Mouse (Mus musculus): ENCODE results near the gene Zscan10. TPM values are rescaled to one million over a fixed set of nuclear protein-coding genes. Genes with fewer than 3 reads are reported as not detected.
A peak's percentile ranks its signal among the peaks of the same experiment; 100 is the strongest.

Zscan10 gene
- polyA plus RNA-seq, 1 experiment from 2014 or later = 0.27 TPM

DNA sequence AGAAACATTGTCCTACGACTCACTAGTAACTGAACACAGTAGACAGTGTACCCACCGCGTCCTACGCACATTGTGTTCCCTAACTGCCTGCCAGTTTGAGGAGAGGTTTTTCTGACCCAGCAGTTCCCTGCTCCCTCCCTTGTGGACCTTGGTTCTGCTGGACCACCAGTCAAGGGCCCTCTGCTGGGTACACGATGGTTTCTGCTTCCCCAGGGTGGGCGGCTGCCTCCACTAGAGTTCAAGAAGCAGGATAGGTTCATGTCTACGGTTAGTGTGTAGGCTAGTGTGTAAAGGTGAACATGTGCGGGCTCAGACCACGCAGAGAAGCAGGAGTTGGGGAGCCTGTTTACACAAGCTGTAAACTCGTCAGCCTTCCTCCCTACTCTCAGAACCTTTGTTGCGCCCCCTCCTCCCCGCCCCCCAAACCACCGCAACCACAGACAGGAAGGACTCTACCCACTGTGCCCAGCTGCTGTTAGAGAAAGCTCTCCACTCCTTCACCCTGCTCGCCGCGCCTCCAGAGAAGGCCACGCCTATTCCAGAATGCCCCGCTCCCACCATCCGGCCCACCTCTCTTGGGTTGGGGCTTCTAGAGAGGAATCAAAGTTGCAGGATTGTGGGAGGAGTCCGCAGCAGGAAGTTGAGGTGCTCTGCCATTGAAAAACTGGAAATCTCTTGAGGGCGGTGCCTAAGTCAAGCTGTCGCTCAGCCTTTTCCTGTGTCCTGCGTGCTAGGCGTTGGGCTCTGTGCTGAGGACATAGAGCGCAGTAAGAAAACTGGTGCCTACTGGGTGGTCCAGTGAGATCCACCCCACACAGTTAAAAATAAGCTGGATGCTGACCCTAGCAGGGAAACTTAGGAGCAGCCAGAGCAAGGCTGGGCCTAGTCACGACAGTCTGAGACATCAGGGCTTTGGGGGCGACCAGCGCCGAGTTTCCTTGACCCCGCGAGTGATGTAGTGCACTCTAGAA, 1.8 kb upstream of the Zscan10 start, which contains the start of gene Zfp13:
Gene Zfp13, minus strand, starts transcription at position 906 of the 971 bp plus-strand sequence.
- Histone ChIP-seq H3K4me1 (replicated peaks; ENCODE audit: control insufficient read depth, insufficient read depth, low read length) (peaks cover 2% of the 10 kb centered on the region; the same call in 1 of the 2 replicates), H3K9ac (ENCODE audit: low read length) (peak within 1 kb of the TSS; percentile 39), H3K9me3 (ENCODE audit: control insufficient read depth, low read length) (no peaks in the 10 kb centered on the region), H3K36me3 (ENCODE audit: control insufficient read depth, insufficient read depth, low read length) (no peaks in the 10 kb centered on the region), H3K27ac (ENCODE audit: low read depth, low read length) (peak within 1 kb of the TSS; percentile 58; the same call in 1 of the 2 replicates), H3K4me3 (ENCODE audit: low read depth, low read length) (peak within 1 kb of the TSS; percentile 28), H3K27me3 (ENCODE audit: control insufficient read depth, insufficient read depth, low read length) (no peaks in the 10 kb centered on the region), H3K4me2 (ENCODE audit: low read depth, low read length, severe bottlenecking) (peak within 1 kb of the TSS; percentile 56)
- peak; percentile 89 for DNase-seq (ENCODE audit: low spot score)
- peak; percentile 92 for ATAC-seq (replicated peaks; ENCODE audit: low FRiP score)
- WGBS = 10% methylated on average over 31 of the region's 31 CpGs

DNA sequence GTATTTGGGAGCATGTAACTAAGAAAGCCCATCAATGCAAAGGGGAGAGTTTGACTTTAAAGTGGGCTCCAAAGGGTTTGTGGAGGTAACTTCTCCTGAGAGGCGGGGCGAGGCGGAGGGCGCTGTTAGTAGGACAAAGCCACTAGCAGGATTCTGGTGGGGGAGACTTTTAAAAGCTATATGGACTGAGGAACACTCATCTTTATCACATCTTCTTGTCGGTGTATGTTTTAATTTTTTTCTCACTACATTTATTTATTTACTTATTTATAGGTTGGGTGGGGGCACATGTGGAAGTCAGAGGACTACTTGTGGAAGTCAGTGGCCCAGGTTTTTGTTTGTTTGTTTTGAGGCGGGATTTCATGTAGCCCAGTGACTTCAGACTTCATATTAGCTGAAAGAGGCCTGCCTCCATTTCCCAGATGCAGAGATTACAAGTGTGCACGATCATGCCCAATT, 1.0 kb upstream of the Zscan10 start:
- no peak for DNase-seq (ENCODE audit: low spot score)
- Histone ChIP-seq H3K36me3 (ENCODE audit: control insufficient read depth, insufficient read depth, low read length) (no peaks in the 10 kb centered on the region), H3K4me2 (ENCODE audit: low read depth, low read length, severe bottlenecking) (peak overlapping the region; percentile 56), H3K9ac (ENCODE audit: low read length) (peak overlapping the region; percentile 39), H3K9me3 (ENCODE audit: control insufficient read depth, low read length) (no peaks in the 10 kb centered on the region), H3K4me3 (ENCODE audit: low read depth, low read length) (peak overlapping the region; percentile 28), H3K27ac (ENCODE audit: low read depth, low read length) (peak overlapping the region; percentile 58; the same call in 1 of the 2 replicates), H3K4me1 (replicated peaks; ENCODE audit: control insufficient read depth, insufficient read depth, low read length) (peaks cover 2% of the 10 kb centered on the region; the same call in 1 of the 2 replicates), H3K27me3 (ENCODE audit: control insufficient read depth, insufficient read depth, low read length) (no peaks in the 10 kb centered on the region)
- WGBS = 47% methylated on average over 7 of the region's 7 CpGs
- ATAC-seq (replicated peaks; ENCODE audit: low FRiP score) = no peak

DNA sequence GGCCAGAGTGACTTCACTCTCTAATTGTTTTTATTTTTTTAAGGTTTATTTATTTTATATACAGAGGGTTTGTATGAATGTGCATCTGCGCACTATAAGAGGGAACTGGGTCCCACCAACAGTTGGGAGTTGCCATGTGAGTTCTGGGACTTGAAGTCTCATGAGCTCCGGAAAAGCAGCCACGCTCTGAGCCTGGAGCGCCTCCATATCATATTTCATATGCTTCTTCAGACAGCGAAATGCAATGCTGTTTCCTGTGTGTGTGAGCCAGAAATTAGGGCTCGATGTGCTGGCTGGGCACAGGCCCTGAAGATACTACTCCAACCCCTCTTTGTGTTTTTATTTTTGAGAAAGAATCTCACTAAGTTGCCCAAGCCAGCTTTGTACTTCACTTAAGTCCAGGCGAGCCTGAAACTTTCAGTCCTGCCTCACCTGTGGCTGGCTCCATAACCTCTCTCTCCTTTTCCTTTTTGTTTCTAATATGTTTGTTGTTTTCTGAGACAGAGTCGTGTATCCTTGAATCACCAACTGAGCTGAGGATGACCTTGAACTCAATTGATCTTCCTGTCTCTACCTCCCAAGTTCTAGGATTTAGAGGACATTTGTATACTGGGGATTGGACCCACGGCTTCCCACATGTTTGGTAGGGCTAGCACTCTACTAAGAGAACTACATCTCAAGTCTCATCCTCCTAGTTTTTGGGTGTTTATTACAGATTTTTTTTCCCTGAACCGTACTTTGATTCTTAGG, 1.4 kb downstream of the Zscan10 start:
- Histone ChIP-seq H3K9me3 (ENCODE audit: control insufficient read depth, low read length) (no peaks in the 10 kb centered on the region), H3K4me3 (ENCODE audit: low read depth, low read length) (no peak overlapping the region), H3K27me3 (ENCODE audit: control insufficient read depth, insufficient read depth, low read length) (no peaks in the 10 kb centered on the region), H3K4me1 (replicated peaks; ENCODE audit: control insufficient read depth, insufficient read depth, low read length) (peaks cover 2% of the 10 kb centered on the region; the same call in 1 of the 2 replicates), H3K36me3 (ENCODE audit: control insufficient read depth, insufficient read depth, low read length) (no peaks in the 10 kb centered on the region), H3K27ac (ENCODE audit: low read depth, low read length) (no peak overlapping the region), H3K4me2 (ENCODE audit: low read depth, low read length, severe bottlenecking) (no peak overlapping the region), H3K9ac (ENCODE audit: low read length) (no peak overlapping the region)
- DNase-seq (ENCODE audit: low spot score) = no peak
- 42% methylated on average over 10 of the region's 10 CpGs for WGBS
- no peak for ATAC-seq (replicated peaks; ENCODE audit: low FRiP score)

DNA sequence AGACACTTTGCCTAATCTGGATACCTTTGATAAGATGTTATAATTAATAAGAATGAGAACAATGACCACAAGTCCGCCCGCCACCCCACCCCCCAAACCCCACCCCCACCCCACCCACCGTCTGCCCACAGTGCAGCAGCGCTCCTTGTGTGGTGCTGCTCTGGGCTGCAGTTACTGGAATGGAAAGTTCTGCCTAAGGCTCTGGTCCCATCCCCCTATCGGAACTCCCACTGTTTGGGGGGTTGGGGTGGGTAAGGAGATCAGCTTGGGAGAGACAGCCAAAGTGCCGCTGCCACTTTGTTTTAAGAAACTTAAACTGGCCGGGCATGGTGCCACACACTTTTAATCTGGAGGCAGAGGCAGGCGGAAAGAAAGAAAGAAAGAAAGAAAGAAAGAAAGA, 2.4 kb downstream of the Zscan10 start:
- H3K4me3 ChIP-seq (ENCODE audit: low read depth, low read length) = no peak overlapping the region
- no peak for ATAC-seq (replicated peaks; ENCODE audit: low FRiP score)
- 9% methylated on average over 8 of the region's 8 CpGs for WGBS

DNA sequence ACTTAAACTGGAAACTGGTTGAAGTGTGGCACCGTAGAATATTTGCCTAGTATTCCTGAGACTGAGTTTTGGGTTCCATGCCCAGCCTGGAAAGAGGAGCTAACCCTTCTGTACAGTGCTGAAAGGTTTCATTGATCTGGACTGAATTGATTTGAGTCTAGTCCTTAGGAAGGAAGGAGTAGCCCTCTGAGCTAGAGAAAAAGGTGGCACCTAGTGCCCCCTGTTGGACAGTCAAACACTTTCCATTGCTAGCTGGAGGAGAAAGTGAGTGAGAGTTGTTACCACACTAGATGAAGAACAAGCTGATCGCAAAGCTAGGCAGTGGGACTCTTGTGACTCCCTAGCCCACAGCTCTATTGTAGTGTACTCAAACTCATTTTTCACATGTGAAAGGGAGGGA, 2.9 kb downstream of the Zscan10 start:
- H3K4me2 ChIP-seq (ENCODE audit: low read depth, low read length, severe bottlenecking) = no peak overlapping the region
- no peak overlapping the region for H3K27ac ChIP-seq (ENCODE audit: low read depth, low read length)
- H3K4me1 ChIP-seq (replicated peaks; ENCODE audit: control insufficient read depth, insufficient read depth, low read length) = peaks cover 2% of the 10 kb centered on the region; the same call in 1 of the 2 replicates
- H3K9me3 ChIP-seq (ENCODE audit: control insufficient read depth, low read length) = no peaks in the 10 kb centered on the region
- ATAC-seq (replicated peaks; ENCODE audit: low FRiP score) (no peak), DNase-seq (ENCODE audit: low spot score) (no peak)
- H3K4me3 ChIP-seq (ENCODE audit: low read depth, low read length) = no peak overlapping the region
- 55% methylated on average over 2 of the region's 2 CpGs for WGBS
- no peaks in the 10 kb centered on the region for H3K36me3 ChIP-seq (ENCODE audit: control insufficient read depth, insufficient read depth, low read length)
- no peaks in the 10 kb centered on the region for H3K27me3 ChIP-seq (ENCODE audit: control insufficient read depth, insufficient read depth, low read length)
- H3K9ac ChIP-seq (ENCODE audit: low read length) = no peak overlapping the region

More for the DNA sequence above, 2.4 kb downstream of the Zscan10 start:
- Histone ChIP-seq H3K4me1 (replicated peaks; ENCODE audit: control insufficient read depth, insufficient read depth, low read length) (peaks cover 2% of the 10 kb centered on the region; the same call in 1 of the 2 replicates), H3K4me2 (ENCODE audit: low read depth, low read length, severe bottlenecking) (no peak overlapping the region), H3K27ac (ENCODE audit: low read depth, low read length) (no peak overlapping the region), H3K9me3 (ENCODE audit: control insufficient read depth, low read length) (no peaks in the 10 kb centered on the region), H3K36me3 (ENCODE audit: control insufficient read depth, insufficient read depth, low read length) (no peaks in the 10 kb centered on the region), H3K9ac (ENCODE audit: low read length) (no peak overlapping the region), H3K27me3 (ENCODE audit: control insufficient read depth, insufficient read depth, low read length) (no peaks in the 10 kb centered on the region)
- no peak for DNase-seq (ENCODE audit: low spot score)

DNA sequence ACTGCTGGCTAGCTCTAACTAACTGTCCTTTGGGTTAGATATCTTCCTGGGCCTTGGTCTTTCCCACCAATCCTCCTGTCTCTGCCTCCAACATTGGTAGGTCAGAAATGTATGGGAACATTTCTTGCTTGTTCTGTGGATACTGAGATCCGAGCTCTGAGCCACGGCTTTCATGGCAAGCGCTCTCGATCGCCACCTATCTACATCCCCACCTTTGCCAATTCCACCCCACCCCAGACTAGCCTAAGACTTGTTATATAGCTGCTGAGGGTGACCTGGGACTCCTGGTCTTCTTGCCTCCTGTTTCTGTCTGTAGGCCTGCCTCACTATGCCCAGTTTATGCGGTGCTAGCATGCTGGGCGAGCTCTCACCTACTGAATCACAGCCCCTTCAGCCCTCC, 3.7 kb downstream of the Zscan10 start:
- Histone ChIP-seq H3K36me3 (ENCODE audit: control insufficient read depth, insufficient read depth, low read length) (no peaks in the 10 kb centered on the region), H3K9me3 (ENCODE audit: control insufficient read depth, low read length) (no peaks in the 10 kb centered on the region), H3K27ac (ENCODE audit: low read depth, low read length) (no peak overlapping the region), H3K9ac (ENCODE audit: low read length) (no peak overlapping the region), H3K27me3 (ENCODE audit: control insufficient read depth, insufficient read depth, low read length) (no peaks in the 10 kb centered on the region), H3K4me3 (ENCODE audit: low read depth, low read length) (no peak overlapping the region), H3K4me1 (replicated peaks; ENCODE audit: control insufficient read depth, insufficient read depth, low read length) (peaks cover 2% of the 10 kb centered on the region; the same call in 1 of the 2 replicates), H3K4me2 (ENCODE audit: low read depth, low read length, severe bottlenecking) (no peak overlapping the region)
- DNase-seq (ENCODE audit: low spot score) = no peak
- ATAC-seq (replicated peaks; ENCODE audit: low FRiP score) = no peak
- WGBS = 78% methylated on average over 7 of the region's 7 CpGs

DNA sequence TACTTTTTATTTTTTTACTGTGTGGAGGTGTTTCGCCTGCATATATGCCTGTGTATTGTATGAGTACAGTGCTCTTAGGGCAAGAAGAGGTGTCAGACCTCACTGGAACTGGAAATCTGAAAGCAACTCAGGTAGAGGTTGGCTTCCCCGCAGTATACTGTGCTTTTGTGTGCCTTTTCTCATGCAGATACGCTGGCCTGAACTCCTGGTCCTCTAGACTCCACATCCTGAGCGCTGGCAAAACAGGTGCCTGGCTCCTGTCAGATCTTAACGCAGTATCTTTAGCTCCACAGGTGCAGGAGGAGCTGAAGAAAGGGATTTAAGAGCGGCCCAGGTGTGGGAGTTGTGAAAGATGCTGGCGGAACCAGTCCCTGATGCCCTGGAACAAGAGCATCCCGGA, 4.6 kb downstream of the Zscan10 start:
- ATAC-seq (replicated peaks; ENCODE audit: low FRiP score) (no peak), DNase-seq (ENCODE audit: low spot score) (no peak)
- H3K4me2 ChIP-seq (ENCODE audit: low read depth, low read length, severe bottlenecking) = no peak overlapping the region
- H3K36me3 ChIP-seq (ENCODE audit: control insufficient read depth, insufficient read depth, low read length) = no peaks in the 10 kb centered on the region
- no peak overlapping the region for H3K4me3 ChIP-seq (ENCODE audit: low read depth, low read length)
- no peak overlapping the region for H3K9ac ChIP-seq (ENCODE audit: low read length)
- H3K9me3 ChIP-seq (ENCODE audit: control insufficient read depth, low read length) = no peaks in the 10 kb centered on the region
- no peak overlapping the region for H3K27ac ChIP-seq (ENCODE audit: low read depth, low read length)
- no peaks in the 10 kb centered on the region for H3K27me3 ChIP-seq (ENCODE audit: control insufficient read depth, insufficient read depth, low read length)
- 80% methylated on average over 8 of the region's 8 CpGs for WGBS
- peaks cover 2% of the 10 kb centered on the region; the same call in 1 of the 2 replicates for H3K4me1 ChIP-seq (replicated peaks; ENCODE audit: control insufficient read depth, insufficient read depth, low read length)

DNA sequence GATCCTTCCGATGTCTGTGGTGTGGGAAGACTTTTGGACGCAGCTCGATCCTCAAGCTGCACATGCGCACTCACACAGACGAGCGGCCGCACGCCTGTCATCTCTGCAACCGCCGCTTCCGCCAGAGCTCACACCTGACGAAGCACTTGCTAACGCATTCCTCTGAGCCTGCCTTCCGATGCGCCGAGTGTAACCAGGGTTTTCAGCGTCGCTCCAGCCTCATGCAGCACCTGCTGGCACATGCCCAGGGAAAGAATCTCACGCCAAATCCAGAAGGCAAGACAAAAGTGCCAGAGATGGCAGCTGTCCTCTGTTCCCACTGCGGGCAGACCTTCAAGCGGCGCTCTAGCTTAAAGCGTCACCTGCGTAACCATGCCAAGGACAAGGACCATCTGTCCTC, 9.0 kb downstream of the Zscan10 start:
- H3K27ac ChIP-seq (ENCODE audit: low read depth, low read length) = no peak overlapping the region

More for the DNA sequence above, 9.0 kb downstream of the Zscan10 start:
- Histone ChIP-seq H3K4me3 (ENCODE audit: low read depth, low read length) (no peak overlapping the region), H3K9me3 (ENCODE audit: control insufficient read depth, low read length) (no peaks in the 10 kb centered on the region), H3K36me3 (ENCODE audit: control insufficient read depth, insufficient read depth, low read length) (no peaks in the 10 kb centered on the region), H3K9ac (ENCODE audit: low read length) (no peak overlapping the region), H3K27me3 (ENCODE audit: control insufficient read depth, insufficient read depth, low read length) (no peaks in the 10 kb centered on the region), H3K4me1 (replicated peaks; ENCODE audit: control insufficient read depth, insufficient read depth, low read length) (no peaks in the 10 kb centered on the region), H3K4me2 (ENCODE audit: low read depth, low read length, severe bottlenecking) (no peak overlapping the region)
- no peak for ATAC-seq (replicated peaks; ENCODE audit: low FRiP score)
- no peak for DNase-seq (ENCODE audit: low spot score)
- WGBS = 94% methylated on average over 24 of the region's 24 CpGs
